Mouse (Mus musculus) kidney, adult 10 weeks (tissue): ENCODE results near the gene Gm28171. TPM values are rescaled to one million over a fixed set of nuclear protein-coding genes. Genes with fewer than 3 reads are reported as not detected.

ENCODE experiments used
- polyA plus RNA-seq: library from polyadenylated mRNA; stranded (reverse); fragments of 350-450 nt; fragmentation: Illumina TruSeq; extraction: RNeasy Lipid Tissue Mini Kit (QIAGEN cat#74804); gene quantifications from one replicate; pipeline ENCODE4 v1.2.3, GENCODE M21; 2014; ENCODE audit warnings: low read depth, low replicate concordance

Gm28171 gene
- polyA plus RNA-seq = not detected

GRCm38 (mm10) chrY:5793095-5793494 lies at the start of gene Gm28171:
TSS of gene Gm28171 (plus strand) at chrY:5793395.

Other genes with a start within 250 kb of the Gm28171 start
- not detected for gene Gm21854, start 136.4 kb upstream of the Gm28171 start, polyA plus RNA-seq
- gene Gm20914, start 67.4 kb upstream of the Gm28171 start, polyA plus RNA-seq = not detected
- not detected for gene Gm21778, start 149.1 kb downstream of the Gm28171 start, polyA plus RNA-seq